10 mouse cellular contexts compared by ENCODE assay signal in genomic region chr19:33110404-33110803, GRCm38 (mm10).
A peak's percentile ranks its signal among the peaks of the same experiment; 100 is the strongest.
DNase-seq lines count a peak whose midpoint lies in the region; ATAC-seq lines count a peak whose summit lies in the region.
"Had no signal": no experiment of that assay in that cellular context is flagged by ENCODE, and none has a peak within 500 bp of the region (broad histone marks: within the 10 kb centered on the region; RNA-seq: fewer than 3 reads in every experiment).

No protein-coding gene starts in this region.

- no peaks in the 10 kb centered on the region for H3K9me3 ChIP-seq in limb, embryonic 12.5 days
- no peaks in the 10 kb centered on the region for H3K9me3 ChIP-seq in limb, embryonic 10.5 days (replicated peaks)

- peak; percentile 36 for DNase-seq in gastrocnemius, postnatal 10 days
- no peak for DNase-seq in gastrocnemius, postnatal 4 days (ENCODE audit: low spot score in 2 of 2)
- no peak for DNase-seq in limb, embryonic 10.5 days (ENCODE audit: low spot score)
- DNase-seq in gonadal fat pad, adult 2 months (ENCODE audit: low read depth) = peak; percentile 28
- peak; percentile 10 for DNase-seq in lung, postnatal 36 days
- no peak for DNase-seq in spleen, postnatal 10 days (ENCODE audit: low spot score in 2 of 2)
- DNase-seq in layer of hippocampus, adult 18-20 months (ENCODE audit: low spot score in 2 of 2) = no peak
- DNase-seq: thymus, postnatal 25 days had no signal

- no peaks in the 10 kb centered on the region for H3K36me3 ChIP-seq in limb, embryonic 12.5 days
- H3K36me3 ChIP-seq in limb, embryonic 10.5 days = no peaks in the 10 kb centered on the region

- H3K27ac ChIP-seq in limb, embryonic 12.5 days = 0 out of 2 replicates have a peak overlapping the region, but pooled peaks have one; percentile 18
- no peak overlapping the region; the same call in 1 of the 2 replicates for H3K27ac ChIP-seq in limb, embryonic 10.5 days
- H3K27ac ChIP-seq: left cerebral cortex, adult 2 months had no signal

- no peak overlapping the region for H3K9ac ChIP-seq in limb, embryonic 12.5 days (replicated peaks)

- H3K4me1 ChIP-seq in limb, embryonic 12.5 days (replicated peaks) = peaks cover 11% of the 10 kb centered on the region
- peaks cover 19% of the 10 kb centered on the region for H3K4me1 ChIP-seq in limb, embryonic 10.5 days

- H3K4me3 ChIP-seq in limb, embryonic 12.5 days (replicated peaks) = no peak overlapping the region
- no peak overlapping the region for H3K4me3 ChIP-seq in limb, embryonic 10.5 days
- H3K4me3 ChIP-seq: left cerebral cortex, adult 2 months had no signal

- no peak overlapping the region for H3K4me2 ChIP-seq in limb, embryonic 12.5 days

- no peak for ATAC-seq in limb, embryonic 12.5 days (ENCODE audit: insufficient number of reproducible peaks, insufficient read depth, low FRiP score, low TSS enrichment, low read depth)

- peaks cover 7% of the 10 kb centered on the region; the same call in 1 of the 2 replicates for H3K27me3 ChIP-seq in limb, embryonic 12.5 days
- no peaks in the 10 kb centered on the region for H3K27me3 ChIP-seq in limb, embryonic 10.5 days (ENCODE audit: low read depth, poor library complexity, severe bottlenecking)

- 51% methylated on average over 9 of the region's 9 CpGs for WGBS in limb, embryonic 12.5 days
- 87% methylated on average over 9 of the region's 9 CpGs for WGBS in limb, embryonic 10.5 days

Comparison
In these comparisons a context has a peak if more than half of its experiments do, and no peak if none do; other contexts are left out.
1. DNase-seq: peak in gastrocnemius, postnatal 10 days (single experiment), gonadal fat pad, adult 2 months (single experiment) and lung, postnatal 36 days (single experiment); none in gastrocnemius, postnatal 4 days (0 of 2), limb, embryonic 10.5 days (single experiment), spleen, postnatal 10 days (0 of 2) and layer of hippocampus, adult 18-20 months (0 of 2).